Mouse (Mus musculus): ENCODE results near the gene Hrc. TPM values are rescaled to one million over a fixed set of nuclear protein-coding genes. Genes with fewer than 3 reads are reported as not detected.
A peak's percentile ranks its signal among the peaks of the same experiment; 100 is the strongest.
"Not testable (repeated sequence)": the region's sequence is repeated elsewhere in the genome, so short reads cannot be mapped to it uniquely, and the experiment has no call there.

The Hrc gene
- total RNA-seq, 1 experiment from 2014 or later, result not detected

DNA sequence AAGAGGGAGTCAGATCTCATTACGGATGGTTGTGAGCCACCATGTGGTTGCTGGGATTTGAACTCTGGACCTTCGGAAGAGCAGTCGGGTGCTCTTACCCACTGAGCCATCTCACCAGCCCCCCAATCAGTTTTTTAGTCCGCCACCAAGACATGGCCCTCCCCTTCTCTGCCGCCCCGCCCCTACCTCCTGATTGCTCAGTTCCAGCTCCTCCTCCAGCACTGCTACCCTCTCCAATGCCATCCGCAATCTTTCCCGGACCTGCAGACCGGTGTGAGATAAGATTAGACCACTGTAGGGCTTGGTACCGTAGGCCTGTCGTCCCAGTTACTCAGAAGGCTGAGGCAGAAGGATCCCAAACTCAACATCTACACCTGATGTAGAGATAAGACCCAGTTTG is 24.0 kb downstream of the Hrc start:
- not testable (repeated sequence) for ATAC-seq (replicated peaks; ENCODE audit: insufficient number of reproducible peaks, low FRiP score, low TSS enrichment, poor library complexity, severe bottlenecking)

DNA sequence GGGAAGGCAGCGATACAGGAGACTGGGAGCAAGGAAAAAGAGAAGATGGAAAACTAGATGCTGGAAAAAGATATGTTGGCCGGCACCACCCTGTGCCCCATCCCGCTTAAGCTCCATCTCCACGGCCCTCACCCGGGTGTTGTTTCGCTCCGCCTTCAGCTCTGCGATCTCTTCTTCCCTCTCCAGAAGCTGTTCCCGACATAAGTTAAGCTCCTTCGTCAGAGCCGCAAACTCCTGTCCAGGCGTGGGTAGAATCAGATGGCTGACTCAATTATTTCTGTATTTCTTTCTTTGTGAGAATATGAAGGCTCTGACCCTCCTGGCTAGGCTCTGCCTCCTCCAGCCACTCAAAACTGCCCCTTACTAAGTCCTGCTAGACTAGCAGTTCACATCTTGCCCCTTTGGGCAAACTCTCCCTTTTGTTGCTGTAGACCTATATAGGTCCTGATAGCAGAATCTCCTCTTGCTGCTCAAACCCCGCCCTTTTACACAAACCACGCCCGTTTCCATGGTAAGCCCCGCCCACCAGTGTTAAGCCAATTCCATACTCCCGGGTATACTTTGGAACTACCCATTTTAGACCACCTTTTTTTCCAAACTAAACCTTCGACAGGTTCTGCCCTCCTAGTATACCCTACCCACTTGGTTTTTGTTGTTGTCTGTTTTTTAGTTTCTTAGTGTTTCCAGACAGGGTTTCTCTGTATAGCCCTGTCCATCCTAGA is 25.5 kb downstream of the Hrc start:
- no peak for ATAC-seq (replicated peaks; ENCODE audit: insufficient number of reproducible peaks, low FRiP score, low TSS enrichment, poor library complexity, severe bottlenecking)

DNA sequence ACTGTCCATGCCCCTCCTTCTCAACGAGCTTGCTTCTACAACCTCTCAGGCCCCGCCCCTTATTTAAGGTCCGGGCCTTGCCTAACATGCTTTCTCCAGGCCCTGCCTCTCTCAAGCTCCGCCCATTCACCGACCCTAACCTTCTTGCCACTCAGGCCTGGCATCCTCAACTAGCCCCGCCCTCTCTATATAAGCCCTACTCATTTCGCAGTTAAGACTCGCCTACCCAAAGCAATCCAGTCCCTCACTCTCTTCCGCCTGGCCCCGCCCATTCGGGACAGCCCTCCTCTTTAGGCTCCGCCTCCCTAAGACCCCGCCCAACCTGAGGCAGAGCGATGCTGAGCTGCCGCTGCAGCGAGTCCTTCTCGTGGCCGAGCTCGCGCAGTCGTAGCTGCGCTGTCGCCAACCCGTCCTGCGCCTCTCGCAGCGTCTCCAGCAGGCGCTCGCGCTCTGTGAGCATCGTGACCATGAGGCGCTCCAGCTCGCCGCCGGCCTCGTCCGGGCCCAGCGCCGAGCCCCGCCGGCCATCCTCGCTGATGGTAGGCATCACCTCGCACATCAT is 26.2 kb downstream of the Hrc start:
- peak; percentile 68 for ATAC-seq (replicated peaks; ENCODE audit: insufficient number of reproducible peaks, low FRiP score, low TSS enrichment, poor library complexity, severe bottlenecking)

DNA sequence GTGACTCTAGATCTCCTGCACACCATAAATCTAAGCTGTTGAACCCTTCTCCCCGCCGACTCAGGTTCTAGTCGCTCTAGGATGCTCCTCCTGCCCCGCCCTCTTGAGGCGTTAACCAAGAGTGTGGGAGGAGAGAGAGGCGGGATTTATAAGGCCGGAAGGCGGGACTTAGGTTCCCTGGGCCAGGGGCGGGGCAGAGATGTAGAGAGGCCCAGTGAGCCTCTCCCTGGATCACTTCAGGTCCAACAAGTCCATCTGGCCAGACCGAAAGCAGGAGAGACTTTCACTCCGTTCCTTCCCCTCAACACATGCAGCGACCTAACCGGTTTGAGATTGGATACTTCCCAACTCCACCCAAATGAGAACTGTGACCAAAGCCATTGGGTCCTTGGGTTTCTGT is 27.7 kb downstream of the Hrc start:
- no peak for ATAC-seq (replicated peaks; ENCODE audit: insufficient number of reproducible peaks, low FRiP score, low TSS enrichment, poor library complexity, severe bottlenecking)

DNA sequence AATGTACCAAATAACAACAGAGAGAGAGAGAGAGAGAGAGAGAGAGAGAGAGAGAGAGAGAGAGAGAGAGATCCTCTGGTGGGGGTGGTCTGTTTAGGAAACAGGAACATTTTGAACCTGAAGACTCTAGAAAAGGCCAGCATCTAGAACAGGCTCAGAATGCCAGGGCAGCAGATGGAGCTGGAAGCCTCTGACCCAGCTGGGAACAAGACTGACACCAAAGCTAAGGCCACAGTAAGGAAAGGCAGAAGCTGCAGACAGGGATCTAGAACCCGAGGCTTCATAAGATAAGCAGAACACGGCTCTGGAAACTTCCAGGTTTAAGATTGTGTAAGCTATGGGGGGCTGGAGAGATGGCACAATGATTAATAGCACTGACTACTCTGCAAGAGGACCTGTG is 28.9 kb downstream of the Hrc start:
- no peak for ATAC-seq (replicated peaks; ENCODE audit: insufficient number of reproducible peaks, low FRiP score, low TSS enrichment, poor library complexity, severe bottlenecking)

DNA sequence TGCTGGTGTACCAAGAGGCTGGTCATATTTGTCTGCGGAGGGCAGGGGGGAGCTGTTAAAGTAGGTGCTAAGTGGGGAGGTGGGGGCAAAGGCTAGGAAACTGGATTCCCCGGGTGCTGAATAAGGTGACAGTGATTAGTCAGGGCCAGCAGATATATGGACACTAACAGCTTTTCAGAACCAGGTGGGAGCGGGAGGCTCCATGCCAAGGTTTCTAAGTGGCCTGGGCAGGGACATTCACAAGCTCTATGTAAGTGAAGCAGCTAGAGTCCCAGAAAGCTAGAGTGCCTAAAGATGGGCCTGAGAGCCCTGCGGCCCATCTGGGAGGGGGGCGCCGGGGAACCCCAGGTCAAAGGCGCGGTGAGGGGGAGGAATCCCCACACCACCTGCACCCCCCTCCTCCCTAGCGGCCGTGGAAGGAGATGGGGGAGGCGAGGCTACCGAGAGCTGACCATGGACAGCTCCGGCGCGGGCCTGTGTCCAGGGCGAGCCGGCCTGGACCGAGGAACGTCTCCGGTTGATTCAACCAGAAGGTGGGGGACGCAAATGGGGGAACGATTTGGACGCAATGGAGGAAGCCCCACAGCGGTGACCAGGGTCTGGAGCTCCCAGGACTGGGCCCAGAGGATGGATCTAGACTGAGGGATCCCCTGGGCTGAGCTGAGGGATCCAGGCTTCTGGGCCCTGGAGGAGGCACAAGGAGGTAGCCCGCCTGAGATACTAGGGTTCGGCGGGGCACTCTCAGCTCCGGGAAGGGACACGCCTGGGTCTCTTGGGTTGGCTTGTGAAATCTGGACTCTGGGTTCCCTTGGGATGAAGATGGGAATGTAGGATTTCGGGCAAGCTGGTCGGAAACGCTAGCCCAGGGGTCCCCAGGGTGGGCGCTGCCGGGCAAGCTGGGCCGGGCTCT is 30.9 kb downstream of the Hrc start:
- no peak for ATAC-seq (replicated peaks; ENCODE audit: insufficient number of reproducible peaks, low FRiP score, low TSS enrichment, poor library complexity, severe bottlenecking)

DNA sequence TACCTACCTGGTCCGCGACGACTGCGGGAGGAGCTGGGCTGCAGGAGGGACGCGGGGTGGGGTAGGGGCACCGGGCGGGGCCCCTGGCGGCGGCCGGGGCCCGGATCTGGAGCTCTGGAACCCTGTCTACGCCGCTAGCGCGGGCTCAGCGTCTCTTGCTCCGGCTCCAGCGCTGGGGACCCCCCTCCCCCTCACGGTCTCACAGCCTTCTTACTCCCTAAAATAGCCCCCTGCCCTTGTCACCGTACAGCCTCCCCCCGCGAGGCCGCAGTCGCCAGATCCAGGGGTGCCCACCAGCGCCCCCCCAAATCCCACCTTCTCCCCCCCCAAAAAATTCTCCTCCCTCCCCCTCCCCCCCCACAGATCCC is 31.5 kb downstream of the Hrc start, which contains the start of gene Ppfia3:
Gene Ppfia3 (minus strand): TSS at position 368 of the 368 bp plus-strand sequence.
- ATAC-seq (replicated peaks; ENCODE audit: insufficient number of reproducible peaks, low FRiP score, low TSS enrichment, poor library complexity, severe bottlenecking), result no peak

DNA sequence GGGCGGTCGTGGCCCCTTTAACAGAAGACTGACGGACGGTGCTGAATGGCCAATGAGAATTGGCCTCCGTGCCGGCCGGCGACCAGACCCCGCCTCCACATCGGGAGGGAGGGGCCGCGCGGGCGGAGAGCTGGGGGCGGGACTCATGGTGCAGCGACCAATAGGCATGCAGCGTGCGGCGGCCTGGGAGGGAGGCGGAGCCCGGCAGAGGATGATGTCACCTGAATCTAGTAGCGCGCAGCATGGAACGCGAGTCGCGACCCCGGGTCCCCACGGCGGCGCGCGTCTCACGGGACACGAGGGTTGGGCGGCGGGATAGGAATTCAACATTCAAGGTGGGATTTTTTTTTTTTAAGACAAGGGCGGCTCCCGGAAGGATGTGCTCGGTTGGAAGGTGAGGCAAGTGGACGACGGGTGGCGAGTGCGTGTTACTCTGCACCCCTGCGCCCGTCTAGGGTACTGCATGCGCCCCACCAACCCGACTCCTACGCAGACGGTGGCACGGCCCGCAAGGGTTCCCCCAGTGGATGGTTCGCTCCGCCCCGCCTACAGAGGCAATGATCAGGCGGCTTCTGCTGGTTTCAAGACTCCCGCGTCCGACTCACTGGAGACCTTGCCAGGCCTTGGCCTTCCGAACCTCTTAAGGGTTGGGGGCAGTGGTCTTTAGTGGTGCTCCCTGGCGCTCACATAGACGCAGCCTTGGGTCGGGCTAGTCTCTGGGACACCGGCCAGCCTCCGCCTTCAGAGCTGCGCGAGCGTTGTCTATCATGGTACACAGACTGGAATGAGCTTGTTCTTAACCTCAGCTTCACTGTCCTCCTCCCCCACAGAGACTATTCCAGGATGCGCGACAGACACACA is 32.2 kb downstream of the Hrc start:
- ATAC-seq (replicated peaks; ENCODE audit: insufficient number of reproducible peaks, low FRiP score, low TSS enrichment, poor library complexity, severe bottlenecking), result peak; percentile 82

DNA sequence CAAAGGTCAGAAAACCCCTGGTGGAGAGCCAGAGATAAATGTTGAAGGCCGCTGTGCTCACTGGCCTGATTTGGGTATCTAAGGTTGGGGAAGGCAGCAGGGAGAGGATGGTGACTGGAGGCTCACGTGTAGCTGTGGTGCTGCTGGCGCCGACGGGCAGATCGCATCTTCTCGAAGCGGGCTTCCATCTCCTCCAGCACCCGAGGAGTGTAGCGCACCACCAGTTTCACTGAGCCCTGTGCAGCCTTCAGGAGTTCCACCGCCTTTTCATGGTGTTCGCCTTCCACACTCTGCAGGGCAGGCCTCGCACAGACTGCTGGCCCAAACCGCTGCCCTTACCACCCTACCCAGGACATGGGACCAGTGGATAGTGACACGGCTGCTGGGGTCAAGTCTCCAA is 33.1 kb downstream of the Hrc start:
- ATAC-seq (replicated peaks; ENCODE audit: insufficient number of reproducible peaks, low FRiP score, low TSS enrichment, poor library complexity, severe bottlenecking), result no peak

DNA sequence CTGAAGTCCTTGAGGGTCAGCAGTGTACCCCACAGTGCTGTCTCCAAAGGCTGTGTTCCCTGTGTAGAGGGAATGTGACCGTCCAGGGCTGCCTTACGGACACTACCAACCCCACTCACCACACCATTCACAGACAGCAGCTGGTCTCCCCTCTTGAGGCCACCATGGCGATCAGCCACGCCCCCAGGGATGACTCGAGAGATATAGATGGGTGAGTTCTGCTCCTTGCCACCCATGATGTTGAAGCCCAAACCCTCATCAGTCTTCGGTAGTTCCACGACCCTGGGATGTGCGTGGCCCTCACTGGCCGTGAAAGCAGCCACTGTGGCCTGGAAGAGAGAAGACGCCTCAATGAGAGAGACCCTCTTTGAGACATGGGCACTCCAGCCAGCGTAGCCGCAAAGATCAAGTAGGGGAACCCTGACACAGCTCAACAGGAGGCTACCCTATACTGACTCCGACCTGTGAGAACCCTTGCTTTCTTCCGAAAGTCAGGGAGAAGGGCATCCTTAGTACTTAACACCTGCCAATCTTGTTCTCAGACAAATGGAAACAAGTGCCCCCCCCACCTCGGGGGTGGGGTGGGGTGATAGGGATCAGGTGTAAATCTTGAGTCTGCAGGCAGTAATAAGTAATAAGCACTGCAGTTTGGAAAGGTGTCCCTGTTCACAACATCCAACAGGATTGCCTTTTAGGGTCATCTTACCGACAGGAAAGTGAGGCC is 34.1 kb downstream of the Hrc start:
- no peak for ATAC-seq (replicated peaks; ENCODE audit: insufficient number of reproducible peaks, low FRiP score, low TSS enrichment, poor library complexity, severe bottlenecking)

DNA sequence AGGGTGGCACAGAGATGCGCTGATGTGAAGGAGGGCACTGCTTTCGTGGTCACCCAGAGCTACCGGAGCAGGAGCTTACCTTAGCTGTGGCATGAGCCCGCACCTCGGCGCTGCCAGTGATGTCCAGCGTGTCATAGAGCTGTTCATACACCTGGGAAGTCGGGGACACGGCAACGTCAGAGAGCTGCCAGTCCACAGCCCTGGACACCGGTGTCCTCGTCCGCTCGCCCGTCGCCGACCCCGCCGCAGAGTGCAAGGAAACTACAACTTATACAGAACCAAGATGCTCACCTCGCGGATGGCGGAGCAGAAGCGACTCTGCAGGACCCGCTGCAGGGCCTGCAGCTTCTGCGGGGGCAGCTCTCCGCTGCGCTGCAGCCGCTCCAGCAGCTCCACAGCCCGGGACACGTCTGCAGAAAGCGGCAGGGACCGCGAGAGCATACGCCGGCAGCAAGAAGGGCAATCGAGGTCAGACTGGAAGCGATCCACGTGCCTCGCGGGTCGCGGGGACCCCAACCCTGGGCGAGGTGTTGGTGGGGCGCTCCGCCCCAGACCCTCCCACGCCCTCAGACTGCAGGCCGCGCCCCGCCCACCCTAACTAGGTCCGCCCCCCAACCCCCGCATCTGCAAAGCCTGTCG is 34.9 kb downstream of the Hrc start:
- no peak for ATAC-seq (replicated peaks; ENCODE audit: insufficient number of reproducible peaks, low FRiP score, low TSS enrichment, poor library complexity, severe bottlenecking)

DNA sequence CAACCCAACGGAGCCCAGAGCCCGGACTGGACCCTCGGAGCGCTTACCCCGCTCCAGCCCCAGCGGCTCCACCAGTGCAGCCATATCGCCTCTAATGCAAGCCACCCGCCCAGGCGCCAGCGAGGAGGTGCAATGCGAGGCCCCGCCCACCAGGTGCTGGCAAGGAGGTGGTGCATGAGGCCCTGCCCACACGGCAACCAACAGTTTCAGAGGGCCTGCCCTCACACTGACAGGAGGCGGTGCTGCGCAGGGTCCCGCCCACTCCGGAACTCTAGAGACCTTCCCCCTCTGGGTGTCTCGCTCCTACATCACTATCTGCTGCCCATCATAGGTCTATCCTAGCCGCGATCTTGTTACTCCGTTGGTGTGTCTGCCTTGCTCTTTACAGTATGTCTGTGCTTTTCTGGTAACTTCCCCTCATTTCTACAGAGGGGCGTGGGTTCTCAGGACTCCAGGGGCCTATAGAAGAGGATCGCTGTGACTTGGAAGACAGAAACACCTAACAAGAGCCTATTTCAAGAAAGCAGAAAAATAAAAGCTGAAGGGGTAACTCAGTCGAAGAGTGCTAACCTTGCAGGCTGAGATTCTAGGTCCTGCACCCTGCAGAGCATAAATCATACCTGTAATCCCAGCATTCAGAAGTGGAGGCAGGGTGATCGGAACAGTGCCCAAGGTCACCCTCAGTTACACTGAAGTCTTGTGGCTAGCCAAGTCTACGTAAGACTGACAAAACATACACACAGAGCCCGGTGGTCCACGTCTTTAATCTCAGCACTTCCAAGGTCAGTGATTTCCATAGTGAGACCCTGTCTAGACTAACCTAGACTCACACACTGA is 35.6 kb downstream of the Hrc start, which contains the start of gene Lin7b:
Gene Lin7b (minus strand): TSS at position 109 of the 837 bp plus-strand sequence.
- peak; percentile 69 for ATAC-seq (replicated peaks; ENCODE audit: insufficient number of reproducible peaks, low FRiP score, low TSS enrichment, poor library complexity, severe bottlenecking)

DNA sequence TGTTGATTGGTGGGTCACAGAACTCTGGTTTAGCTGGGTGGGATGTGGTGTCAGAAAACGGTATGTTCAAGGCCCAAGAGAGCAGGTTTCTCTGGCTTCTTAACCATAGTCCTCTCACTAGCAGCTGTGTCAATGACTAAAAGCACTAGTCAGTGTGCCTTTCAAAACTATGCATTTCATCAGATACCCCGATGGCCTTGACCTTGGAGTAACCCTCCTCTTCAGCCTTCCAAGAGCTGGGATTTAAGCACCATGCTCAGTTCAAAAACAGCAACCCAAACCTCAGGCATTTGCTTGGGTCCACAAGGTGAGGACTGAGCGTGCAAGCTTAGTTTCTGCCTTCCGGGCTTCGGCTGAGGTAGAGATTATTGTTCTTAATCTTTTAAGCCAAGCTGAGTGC is 37.3 kb downstream of the Hrc start:
- ATAC-seq (replicated peaks; ENCODE audit: insufficient number of reproducible peaks, low FRiP score, low TSS enrichment, poor library complexity, severe bottlenecking), result no peak

DNA sequence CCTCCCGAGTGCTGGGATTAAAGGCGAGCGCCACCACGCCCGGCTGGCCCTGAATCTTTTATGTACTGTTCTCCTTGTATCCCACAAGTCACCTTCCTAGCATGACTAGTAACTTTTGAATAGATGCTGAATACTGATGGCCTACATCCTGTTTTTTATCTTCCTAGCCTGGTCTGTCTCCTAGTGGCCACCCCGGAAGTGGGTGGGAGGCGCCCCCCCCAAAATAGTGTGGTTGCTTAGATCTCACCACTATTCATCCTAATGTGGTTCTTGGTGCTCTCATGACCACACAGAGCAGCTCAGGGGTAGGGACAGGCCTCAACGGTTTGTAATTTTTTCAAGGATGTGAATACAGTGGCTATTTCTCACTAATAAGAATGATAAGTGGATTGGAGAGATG is 39.5 kb downstream of the Hrc start:
- ATAC-seq (replicated peaks; ENCODE audit: insufficient number of reproducible peaks, low FRiP score, low TSS enrichment, poor library complexity, severe bottlenecking), result no peak

DNA sequence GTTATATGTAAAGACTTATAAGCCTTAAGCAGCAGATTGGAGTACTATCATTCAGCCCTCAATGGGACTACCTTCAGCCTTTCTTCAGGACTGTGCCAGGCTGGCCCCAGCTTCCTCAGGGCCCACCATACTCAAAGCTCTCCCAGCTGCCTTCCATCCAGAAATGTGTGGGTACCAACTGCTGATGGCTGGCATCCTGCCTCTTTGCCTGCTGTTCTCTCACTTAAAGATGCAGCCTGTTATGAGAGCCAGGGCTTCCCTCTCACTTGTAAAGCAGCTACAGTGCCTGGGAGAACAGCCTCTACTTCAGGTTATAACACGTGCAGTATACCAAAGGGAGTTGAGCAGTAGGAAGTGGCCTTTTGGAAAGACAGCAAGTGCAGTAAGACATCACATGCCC is 41.0 kb downstream of the Hrc start:
- ATAC-seq (replicated peaks; ENCODE audit: insufficient number of reproducible peaks, low FRiP score, low TSS enrichment, poor library complexity, severe bottlenecking), result no peak

DNA sequence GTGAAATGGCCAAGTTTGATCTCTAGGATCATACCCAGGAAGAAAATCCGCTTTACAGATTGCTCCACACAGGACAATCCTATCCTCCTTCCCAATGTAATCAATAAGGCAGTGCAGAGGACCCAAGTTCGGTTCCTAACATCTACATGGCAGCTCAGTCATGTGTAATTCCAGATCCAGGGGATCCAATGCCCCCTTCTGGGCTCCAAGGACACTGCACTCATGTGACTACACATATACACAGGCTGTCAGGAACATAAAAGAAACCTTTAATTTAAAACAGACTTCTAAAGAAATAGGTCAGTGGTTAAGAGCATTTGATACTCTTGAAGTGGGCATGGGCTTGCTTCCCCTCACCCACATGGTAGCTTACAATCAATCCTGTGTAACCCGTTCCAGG is 51.0 kb downstream of the Hrc start:
- no peak for ATAC-seq (replicated peaks; ENCODE audit: insufficient number of reproducible peaks, low FRiP score, low TSS enrichment, poor library complexity, severe bottlenecking)

All from monocyte, adult 5-6 weeks (primary cell).